Mouse (Mus musculus): ENCODE data around the gene Klhl32. TPM values are rescaled to one million over a fixed set of nuclear protein-coding genes. Genes with fewer than 3 reads are reported as not detected.
"Not testable (repeated sequence)": the region's sequence is repeated elsewhere in the genome, so short reads cannot be mapped to it uniquely, and the experiment has no call there.

The Klhl32 gene
- polyA plus RNA-seq, 1 experiment: 1.9 TPM

DNA sequence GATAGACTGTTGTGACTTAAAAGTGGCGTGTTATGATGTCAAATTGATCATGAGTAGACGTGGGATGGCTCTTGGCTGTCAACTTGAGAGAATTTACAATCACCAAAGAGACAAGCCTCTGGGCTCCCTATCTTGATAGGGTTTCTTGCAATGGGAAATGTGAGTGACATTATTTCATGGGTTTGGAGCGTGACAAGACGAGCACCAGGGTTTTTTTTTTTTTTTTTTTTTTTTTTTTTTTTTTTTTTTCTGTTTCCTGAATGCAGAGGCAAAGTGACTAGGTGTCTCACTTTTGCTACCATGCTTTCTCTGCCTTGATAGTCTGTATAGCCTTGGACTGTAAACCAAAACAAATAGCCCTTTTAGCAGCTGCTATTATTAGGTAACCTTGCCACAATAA lies 43.7 kb upstream of the Klhl32 start:
- Histone ChIP-seq H3K4me3 (ENCODE audit: insufficient read depth, low read depth, low read length) (no peak overlapping the region), H3K27ac (ENCODE audit: insufficient read depth, low read depth, low read length) (no peak overlapping the region), H3K4me1 (ENCODE audit: control insufficient read depth, insufficient read depth, low read length) (peaks cover 3% of the 10 kb centered on the region), H3K27me3 (replicated peaks; ENCODE audit: control insufficient read depth, insufficient read depth, low read length) (no peaks in the 10 kb centered on the region), H3K36me3 (ENCODE audit: control insufficient read depth, insufficient read depth, low read length) (no peaks in the 10 kb centered on the region)
- TF ChIP-seq POLR2A (IDR thresholded peaks at IDR 0.05; ENCODE audit: low read depth, low read length) (no peak), CTCF (conservative IDR thresholded peaks at IDR 0.05; ENCODE audit: insufficient read depth, insufficient read length, low read depth, low read length) (no peak)
- DNase-seq: no peak
- 72% methylated on average over 4 of the region's 4 CpGs for WGBS

DNA sequence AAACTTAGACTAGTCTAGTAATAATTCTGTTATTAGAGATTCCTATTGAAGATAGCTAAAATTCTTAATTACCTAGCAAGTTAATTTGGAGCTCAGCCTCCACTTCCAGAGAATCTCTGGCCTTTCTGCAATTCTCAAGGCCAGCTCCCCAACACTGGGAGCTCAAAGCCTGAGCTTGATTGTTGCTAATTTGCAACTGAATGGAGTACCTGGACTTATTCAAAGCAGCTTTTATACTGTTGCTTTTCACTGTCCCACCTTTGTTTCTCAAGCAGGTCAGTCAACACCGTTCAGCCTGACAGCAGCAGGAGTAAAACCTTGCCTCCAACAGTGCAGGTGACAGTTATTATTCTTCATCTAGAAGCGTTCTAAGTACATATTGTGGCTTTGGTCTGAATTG lies 41.4 kb upstream of the Klhl32 start:
- H3K36me3 ChIP-seq (ENCODE audit: control insufficient read depth, insufficient read depth, low read length); DNase-seq; H3K27ac ChIP-seq (ENCODE audit: insufficient read depth, low read depth, low read length); H3K4me3 ChIP-seq (ENCODE audit: insufficient read depth, low read depth, low read length); H3K27me3 ChIP-seq (replicated peaks; ENCODE audit: control insufficient read depth, insufficient read depth, low read length); H3K4me1 ChIP-seq (ENCODE audit: control insufficient read depth, insufficient read depth, low read length): not testable (repeated sequence)
- 73% methylated on average over 2 of the region's 2 CpGs for WGBS

DNA sequence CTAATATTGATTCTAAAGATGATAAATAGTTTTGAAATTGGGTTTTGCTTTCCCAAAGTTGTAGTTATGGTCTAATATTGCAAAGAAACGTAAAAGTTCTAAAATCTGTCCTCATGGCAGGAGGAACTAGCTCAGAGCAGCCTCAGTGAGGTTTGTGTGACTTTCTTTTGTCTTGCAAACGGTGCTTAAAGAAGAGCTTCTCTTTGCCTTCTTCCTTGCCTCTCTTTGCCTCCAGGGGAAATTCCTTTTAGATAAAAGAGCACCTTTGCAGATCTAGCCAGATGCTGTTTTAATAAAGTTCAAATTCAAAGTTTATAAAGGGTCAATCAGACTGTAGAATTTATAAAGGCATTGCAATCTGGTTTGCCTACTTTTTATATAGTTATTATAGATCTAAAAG lies 38.5 kb upstream of the Klhl32 start:
- not testable (repeated sequence) for H3K27me3 ChIP-seq (replicated peaks; ENCODE audit: control insufficient read depth, insufficient read depth, low read length)

DNA sequence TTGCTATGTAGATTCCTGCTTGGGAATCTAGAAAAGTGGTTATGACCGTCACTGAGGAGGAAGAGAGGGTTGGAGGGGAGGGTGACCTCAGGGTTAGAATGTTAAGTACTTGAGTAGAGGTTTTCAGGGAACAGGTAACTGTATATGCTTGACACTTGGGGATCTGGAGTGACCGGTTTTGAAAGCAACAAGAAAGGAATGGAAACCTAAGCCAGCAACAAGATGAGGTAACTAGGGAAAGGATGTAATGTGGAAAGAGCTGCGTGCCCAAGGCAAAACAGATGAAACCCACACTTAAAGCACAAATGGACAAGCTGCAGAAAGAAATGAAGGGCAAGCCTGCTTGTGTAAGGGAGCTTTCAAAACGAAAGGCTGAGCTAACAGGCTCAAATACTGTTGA lies 18.3 kb upstream of the Klhl32 start:
- DNase-seq: no peak
- 33% methylated on average over 4 of the region's 4 CpGs for WGBS
- H3K4me1 ChIP-seq (ENCODE audit: control insufficient read depth, insufficient read depth, low read length): no peaks in the 10 kb centered on the region
- no peaks in the 10 kb centered on the region for H3K36me3 ChIP-seq (ENCODE audit: control insufficient read depth, insufficient read depth, low read length)
- H3K4me3 ChIP-seq (ENCODE audit: insufficient read depth, low read depth, low read length): no peak overlapping the region
- no peaks in the 10 kb centered on the region; the same call in 1 of the 2 replicates for H3K27me3 ChIP-seq (replicated peaks; ENCODE audit: control insufficient read depth, insufficient read depth, low read length)
- H3K27ac ChIP-seq (ENCODE audit: insufficient read depth, low read depth, low read length): no peak overlapping the region
- TF ChIP-seq POLR2A (IDR thresholded peaks at IDR 0.05; ENCODE audit: low read depth, low read length) (no peak), CTCF (conservative IDR thresholded peaks at IDR 0.05; ENCODE audit: insufficient read depth, insufficient read length, low read depth, low read length) (no peak)

More for the DNA sequence above, 38.5 kb upstream of the Klhl32 start:
- WGBS: 54% methylated on average over 2 of the region's 2 CpGs
- H3K4me3 ChIP-seq (ENCODE audit: insufficient read depth, low read depth, low read length); DNase-seq; H3K36me3 ChIP-seq (ENCODE audit: control insufficient read depth, insufficient read depth, low read length); H3K4me1 ChIP-seq (ENCODE audit: control insufficient read depth, insufficient read depth, low read length); H3K27ac ChIP-seq (ENCODE audit: insufficient read depth, low read depth, low read length): not testable (repeated sequence)

DNA sequence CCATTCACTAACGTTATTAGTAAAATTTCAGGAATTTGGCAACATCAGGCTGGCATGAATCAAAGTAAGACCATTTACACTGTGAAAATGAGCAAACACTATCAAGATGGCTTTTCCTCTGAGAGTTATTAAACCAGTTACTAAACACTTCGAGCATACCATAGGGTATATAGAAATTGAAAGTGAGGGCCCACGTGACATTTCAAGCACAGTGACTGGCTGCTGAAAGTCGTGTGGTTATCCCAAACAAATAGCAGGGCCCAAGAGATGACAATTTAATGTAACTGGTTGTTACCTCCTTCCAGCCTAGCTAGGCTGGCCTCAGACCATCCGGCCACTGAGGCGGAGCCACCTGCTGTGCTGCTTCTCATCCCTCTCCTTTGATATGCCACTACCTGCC lies 14.8 kb upstream of the Klhl32 start:
- no peaks in the 10 kb centered on the region for H3K4me1 ChIP-seq (ENCODE audit: control insufficient read depth, insufficient read depth, low read length)
- no peak overlapping the region for H3K4me3 ChIP-seq (ENCODE audit: insufficient read depth, low read depth, low read length)
- 58% methylated on average over 6 of the region's 6 CpGs for WGBS
- no peaks in the 10 kb centered on the region; the same call in 1 of the 2 replicates for H3K27me3 ChIP-seq (replicated peaks; ENCODE audit: control insufficient read depth, insufficient read depth, low read length)
- no peak for DNase-seq
- TF ChIP-seq CTCF (conservative IDR thresholded peaks at IDR 0.05; ENCODE audit: insufficient read depth, insufficient read length, low read depth, low read length) (no peak), POLR2A (IDR thresholded peaks at IDR 0.05; ENCODE audit: low read depth, low read length) (no peak)
- H3K36me3 ChIP-seq (ENCODE audit: control insufficient read depth, insufficient read depth, low read length): no peaks in the 10 kb centered on the region
- no peak overlapping the region for H3K27ac ChIP-seq (ENCODE audit: insufficient read depth, low read depth, low read length)

DNA sequence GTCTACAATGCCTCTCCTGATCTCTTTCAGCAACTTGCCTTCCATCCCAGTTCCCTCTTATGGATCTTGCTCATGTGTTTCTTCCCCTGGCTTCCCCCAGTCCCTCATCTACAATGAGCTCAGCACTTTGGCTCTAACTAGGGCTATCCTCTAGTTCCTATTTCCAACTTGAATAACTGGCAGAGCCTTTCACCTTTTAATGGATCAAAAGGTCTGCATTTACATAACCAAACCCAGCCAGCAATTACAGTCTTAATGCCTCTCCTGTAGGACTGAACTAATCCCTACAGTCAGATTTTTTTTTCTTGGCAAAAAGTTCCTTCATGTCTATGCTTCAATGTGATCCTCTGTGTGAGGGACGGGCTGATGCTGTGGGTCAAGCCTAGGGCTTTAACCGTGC lies 3.5 kb downstream of the Klhl32 start:
- TF ChIP-seq CTCF (conservative IDR thresholded peaks at IDR 0.05; ENCODE audit: insufficient read depth, insufficient read length, low read depth, low read length) (no peak), POLR2A (IDR thresholded peaks at IDR 0.05; ENCODE audit: low read depth, low read length) (no peak)
- Histone ChIP-seq H3K4me1 (ENCODE audit: control insufficient read depth, insufficient read depth, low read length) (no peaks in the 10 kb centered on the region), H3K36me3 (ENCODE audit: control insufficient read depth, insufficient read depth, low read length) (no peaks in the 10 kb centered on the region), H3K4me3 (ENCODE audit: insufficient read depth, low read depth, low read length) (no peak overlapping the region), H3K27ac (ENCODE audit: insufficient read depth, low read depth, low read length) (no peak overlapping the region), H3K27me3 (replicated peaks; ENCODE audit: control insufficient read depth, insufficient read depth, low read length) (no peaks in the 10 kb centered on the region)
- DNase-seq: no peak
- WGBS: 82% methylated on average over 2 of the region's 2 CpGs

DNA sequence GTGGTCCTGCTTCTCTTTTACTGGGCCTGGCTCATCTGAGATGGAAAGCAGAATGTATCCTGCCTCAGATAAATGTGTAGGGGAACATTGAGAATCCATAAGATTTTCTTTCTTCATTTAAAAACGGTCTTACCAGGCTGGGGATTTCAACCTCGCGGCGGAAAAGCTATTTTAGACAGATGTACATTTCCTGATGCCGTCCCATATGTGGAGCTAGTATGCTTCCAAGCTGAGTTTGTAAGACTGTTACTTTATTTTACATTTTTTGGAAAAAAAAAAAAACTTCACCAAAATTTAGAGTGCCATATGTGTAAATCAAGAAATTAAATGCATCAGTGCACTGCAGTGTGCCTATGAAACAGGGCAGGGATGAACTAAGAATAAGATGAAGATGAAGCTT lies 5.4 kb downstream of the Klhl32 start:
- 94% methylated on average over 5 of the region's 5 CpGs for WGBS
- H3K36me3 ChIP-seq (ENCODE audit: control insufficient read depth, insufficient read depth, low read length): no peaks in the 10 kb centered on the region
- TF ChIP-seq POLR2A (IDR thresholded peaks at IDR 0.05; ENCODE audit: low read depth, low read length) (no peak), CTCF (conservative IDR thresholded peaks at IDR 0.05; ENCODE audit: insufficient read depth, insufficient read length, low read depth, low read length) (no peak)
- H3K27ac ChIP-seq (ENCODE audit: insufficient read depth, low read depth, low read length): no peak overlapping the region
- H3K27me3 ChIP-seq (replicated peaks; ENCODE audit: control insufficient read depth, insufficient read depth, low read length): no peaks in the 10 kb centered on the region
- no peak overlapping the region for H3K4me3 ChIP-seq (ENCODE audit: insufficient read depth, low read depth, low read length)
- no peaks in the 10 kb centered on the region for H3K4me1 ChIP-seq (ENCODE audit: control insufficient read depth, insufficient read depth, low read length)
- DNase-seq: no peak

DNA sequence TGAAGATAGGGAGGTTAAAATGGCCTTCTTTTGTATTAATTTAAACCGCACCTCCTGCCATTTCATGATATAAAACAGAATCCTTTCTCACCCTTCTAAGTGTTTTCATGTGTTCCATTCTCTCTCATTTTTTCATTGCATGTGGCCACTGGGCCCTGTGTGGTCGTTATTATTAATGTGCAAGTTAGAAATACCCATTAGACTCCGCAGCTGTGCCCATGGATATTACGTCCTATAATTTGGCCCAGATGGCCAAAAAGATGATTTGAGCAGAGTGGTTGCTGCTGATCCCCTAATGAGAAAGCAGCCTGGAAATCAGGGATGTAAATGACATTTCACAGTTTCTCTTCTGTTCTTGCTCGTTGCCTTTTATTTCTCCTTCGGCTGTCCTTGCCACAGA lies 12.4 kb downstream of the Klhl32 start:
- TF ChIP-seq POLR2A (IDR thresholded peaks at IDR 0.05; ENCODE audit: low read depth, low read length): no peak
- no peak for TF ChIP-seq CTCF (conservative IDR thresholded peaks at IDR 0.05; ENCODE audit: insufficient read depth, insufficient read length, low read depth, low read length)
- Histone ChIP-seq H3K27me3 (replicated peaks; ENCODE audit: control insufficient read depth, insufficient read depth, low read length) (no peaks in the 10 kb centered on the region), H3K4me3 (ENCODE audit: insufficient read depth, low read depth, low read length) (no peak overlapping the region), H3K27ac (ENCODE audit: insufficient read depth, low read depth, low read length) (no peak overlapping the region), H3K36me3 (ENCODE audit: control insufficient read depth, insufficient read depth, low read length) (no peaks in the 10 kb centered on the region), H3K4me1 (ENCODE audit: control insufficient read depth, insufficient read depth, low read length) (no peaks in the 10 kb centered on the region)
- DNase-seq: no peak
- WGBS: 75% methylated on average over 6 of the region's 6 CpGs
